Mouse (Mus musculus): ENCODE measurements around the gene Tubb5. TPM values are rescaled to one million over a fixed set of nuclear protein-coding genes. Genes with fewer than 3 reads are reported as not detected.

Gene Tubb5
- 634 and 654 TPM in 2 replicates for polyA plus RNA-seq (2015; fragmentation: Nextera tagmentation; extraction: Ambion mirVana)

GRCm38 (mm10) chr17:35838122-35838544 is at the start of gene Tubb5:
Gene Tubb5, minus strand, starts transcription at chr17:35838306.
- H3K4me2 ChIP-seq (ENCODE audit: low read depth, low read length), result peak within 1 kb of the TSS; percentile 82
- peaks cover 30% of the 10 kb centered on the region for H3K36me3 ChIP-seq (ENCODE audit: control insufficient read depth, insufficient read depth)
- no peaks in the 10 kb centered on the region for H3K27me3 ChIP-seq (ENCODE audit: control insufficient read depth, insufficient read depth, low read length)
- peaks cover 43% of the 10 kb centered on the region for H3K4me1 ChIP-seq (ENCODE audit: control insufficient read depth, insufficient read depth, low read length)
- WGBS, result 1% methylated on average over 29 of the region's 29 CpGs
- H3K9ac ChIP-seq (ENCODE audit: low read length), result peak within 1 kb of the TSS; percentile 93
- H3K9me3 ChIP-seq (replicated peaks; ENCODE audit: control insufficient read depth, low read length), result no peaks in the 10 kb centered on the region
- peak within 1 kb of the TSS; percentile 89 for H3K4me3 ChIP-seq (ENCODE audit: low read length)
- H3K27ac ChIP-seq (ENCODE audit: low read length), result peak within 1 kb of the TSS; percentile 99
- ATAC-seq (replicated peaks; ENCODE audit: extremely low read depth, insufficient read depth, low FRiP score), result peak; percentile 76

- H3K36me3 ChIP-seq (ENCODE audit: control insufficient read depth, insufficient read depth), result peaks cover 72% of the 10 kb centered on the region
- H3K4me2 ChIP-seq (ENCODE audit: low read depth, low read length), result no peak overlapping the region
- no peak overlapping the region for H3K27ac ChIP-seq (ENCODE audit: low read length)
- no peaks in the 10 kb centered on the region for H3K9me3 ChIP-seq (replicated peaks; ENCODE audit: control insufficient read depth, low read length)
- H3K4me1 ChIP-seq (ENCODE audit: control insufficient read depth, insufficient read depth, low read length), result no peaks in the 10 kb centered on the region
- H3K4me3 ChIP-seq (ENCODE audit: low read length), result no peak overlapping the region
- ATAC-seq (replicated peaks; ENCODE audit: extremely low read depth, insufficient read depth, low FRiP score), result no peak
- WGBS, result 71% methylated on average over 17 of the region's 17 CpGs
- no peak overlapping the region for H3K9ac ChIP-seq (ENCODE audit: low read length)
- H3K27me3 ChIP-seq (ENCODE audit: control insufficient read depth, insufficient read depth, low read length), result no peaks in the 10 kb centered on the region
Measured at GRCm38 (mm10) chr17:35887725-35888124, 49.6 kb upstream of the Tubb5 start.

GRCm38 (mm10) chr17:35883777-35884176 is 45.7 kb upstream of the Tubb5 start:
- ATAC-seq (replicated peaks; ENCODE audit: extremely low read depth, insufficient read depth, low FRiP score), result no peak

GRCm38 (mm10) chr17:35882924-35883323 is 44.8 kb upstream of the Tubb5 start:
- Histone ChIP-seq H3K4me3 (ENCODE audit: low read length) (no peak overlapping the region), H3K36me3 (ENCODE audit: control insufficient read depth, insufficient read depth) (peaks cover 36% of the 10 kb centered on the region), H3K27ac (ENCODE audit: low read length) (no peak overlapping the region), H3K27me3 (ENCODE audit: control insufficient read depth, insufficient read depth, low read length) (no peaks in the 10 kb centered on the region), H3K9me3 (replicated peaks; ENCODE audit: control insufficient read depth, low read length) (no peaks in the 10 kb centered on the region), H3K9ac (ENCODE audit: low read length) (no peak overlapping the region), H3K4me2 (ENCODE audit: low read depth, low read length) (no peak overlapping the region), H3K4me1 (ENCODE audit: control insufficient read depth, insufficient read depth, low read length) (peaks cover 7% of the 10 kb centered on the region)
- ATAC-seq (replicated peaks; ENCODE audit: extremely low read depth, insufficient read depth, low FRiP score), result no peak
- 91% methylated on average over 17 of the region's 17 CpGs for WGBS

More at GRCm38 (mm10) chr17:35883777-35884176, 45.7 kb upstream of the Tubb5 start:
- 95% methylated on average over 14 of the region's 14 CpGs for WGBS
- H3K9me3 ChIP-seq (replicated peaks; ENCODE audit: control insufficient read depth, low read length), result no peaks in the 10 kb centered on the region
- peaks cover 7% of the 10 kb centered on the region for H3K4me1 ChIP-seq (ENCODE audit: control insufficient read depth, insufficient read depth, low read length)
- H3K9ac ChIP-seq (ENCODE audit: low read length), result no peak overlapping the region
- H3K27me3 ChIP-seq (ENCODE audit: control insufficient read depth, insufficient read depth, low read length), result no peaks in the 10 kb centered on the region
- peaks cover 44% of the 10 kb centered on the region for H3K36me3 ChIP-seq (ENCODE audit: control insufficient read depth, insufficient read depth)
- H3K27ac ChIP-seq (ENCODE audit: low read length), result no peak overlapping the region
- no peak overlapping the region for H3K4me3 ChIP-seq (ENCODE audit: low read length)
- H3K4me2 ChIP-seq (ENCODE audit: low read depth, low read length), result no peak overlapping the region

DNA sequence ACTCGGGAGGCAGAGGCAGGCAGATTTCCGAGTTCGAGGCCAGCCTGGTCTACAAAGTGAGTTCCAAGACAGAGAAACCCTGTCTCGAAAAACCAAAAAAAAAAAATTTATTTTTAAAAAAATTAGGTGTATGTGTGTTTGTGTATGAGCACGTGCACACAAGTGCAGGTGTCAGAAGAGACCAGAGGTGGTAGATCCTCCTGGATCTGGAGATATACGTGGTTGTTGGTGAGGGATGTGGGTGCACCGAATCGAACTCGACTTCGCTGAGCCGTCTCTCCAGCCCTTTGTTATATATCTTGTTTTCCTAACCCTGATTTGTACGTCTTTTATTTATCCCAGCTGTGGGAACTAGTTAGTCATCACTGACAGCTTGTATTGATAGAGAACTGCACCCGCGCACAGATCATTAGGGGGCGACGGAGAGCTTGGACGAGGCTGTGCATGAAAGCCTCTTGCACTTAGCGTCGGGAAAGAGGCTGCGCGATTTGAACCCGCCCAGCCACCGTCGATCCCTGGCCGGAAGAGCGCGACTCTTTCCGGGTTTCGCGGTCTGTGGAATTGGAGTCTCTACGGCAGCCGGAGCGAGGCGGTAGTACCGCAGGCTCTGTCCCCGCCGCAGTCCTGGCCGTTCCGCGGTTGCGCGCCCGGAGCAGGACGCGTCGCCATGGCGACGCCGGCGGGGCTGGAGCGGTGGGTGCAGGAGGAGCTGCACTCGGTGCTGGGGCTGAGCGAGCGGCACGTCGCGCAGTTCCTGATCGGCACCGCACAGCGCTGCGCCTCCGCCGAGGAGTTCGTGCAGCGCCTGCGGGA is 41.3 kb upstream of the Tubb5 start, which contains the start of gene Dhx16:
Gene Dhx16, plus strand, starts transcription at position 575 of the 813 bp plus-strand sequence.
- peaks cover 33% of the 10 kb centered on the region for H3K36me3 ChIP-seq (ENCODE audit: control insufficient read depth, insufficient read depth)
- H3K9me3 ChIP-seq (replicated peaks; ENCODE audit: control insufficient read depth, low read length), result no peaks in the 10 kb centered on the region
- WGBS, result 6% methylated on average over 66 of the region's 66 CpGs

GRCm38 (mm10) chr17:35874721-35875120 is 36.6 kb upstream of the Tubb5 start:
- 76% methylated on average over 6 of the region's 6 CpGs for WGBS
- no peak for ATAC-seq (replicated peaks; ENCODE audit: extremely low read depth, insufficient read depth, low FRiP score)
- Histone ChIP-seq H3K9me3 (replicated peaks; ENCODE audit: control insufficient read depth, low read length) (peaks cover 3% of the 10 kb centered on the region; the same call in 1 of the 2 replicates), H3K4me1 (ENCODE audit: control insufficient read depth, insufficient read depth, low read length) (peaks cover 24% of the 10 kb centered on the region), H3K27ac (ENCODE audit: low read length) (no peak overlapping the region), H3K9ac (ENCODE audit: low read length) (no peak overlapping the region), H3K4me3 (ENCODE audit: low read length) (no peak overlapping the region), H3K36me3 (ENCODE audit: control insufficient read depth, insufficient read depth) (peaks cover 18% of the 10 kb centered on the region), H3K27me3 (ENCODE audit: control insufficient read depth, insufficient read depth, low read length) (no peaks in the 10 kb centered on the region), H3K4me2 (ENCODE audit: low read depth, low read length) (no peak overlapping the region)

More for the DNA sequence above, 41.3 kb upstream of the Tubb5 start, which contains the start of gene Dhx16:
- Histone ChIP-seq H3K4me2 (ENCODE audit: low read depth, low read length) (peak within 1 kb of the TSS; percentile 87), H3K27me3 (ENCODE audit: control insufficient read depth, insufficient read depth, low read length) (no peaks in the 10 kb centered on the region), H3K27ac (ENCODE audit: low read length) (peak within 1 kb of the TSS; percentile 62), H3K9ac (ENCODE audit: low read length) (peak within 1 kb of the TSS; percentile 89), H3K4me1 (ENCODE audit: control insufficient read depth, insufficient read depth, low read length) (peaks cover 7% of the 10 kb centered on the region), H3K4me3 (ENCODE audit: low read length) (peak within 1 kb of the TSS; percentile 97)
- ATAC-seq (replicated peaks; ENCODE audit: extremely low read depth, insufficient read depth, low FRiP score), result peak; percentile 93

- 24% methylated on average over 21 of the region's 21 CpGs for WGBS
Measured at GRCm38 (mm10) chr17:35873774-35874519, 35.8 kb upstream of the Tubb5 start.

DNA sequence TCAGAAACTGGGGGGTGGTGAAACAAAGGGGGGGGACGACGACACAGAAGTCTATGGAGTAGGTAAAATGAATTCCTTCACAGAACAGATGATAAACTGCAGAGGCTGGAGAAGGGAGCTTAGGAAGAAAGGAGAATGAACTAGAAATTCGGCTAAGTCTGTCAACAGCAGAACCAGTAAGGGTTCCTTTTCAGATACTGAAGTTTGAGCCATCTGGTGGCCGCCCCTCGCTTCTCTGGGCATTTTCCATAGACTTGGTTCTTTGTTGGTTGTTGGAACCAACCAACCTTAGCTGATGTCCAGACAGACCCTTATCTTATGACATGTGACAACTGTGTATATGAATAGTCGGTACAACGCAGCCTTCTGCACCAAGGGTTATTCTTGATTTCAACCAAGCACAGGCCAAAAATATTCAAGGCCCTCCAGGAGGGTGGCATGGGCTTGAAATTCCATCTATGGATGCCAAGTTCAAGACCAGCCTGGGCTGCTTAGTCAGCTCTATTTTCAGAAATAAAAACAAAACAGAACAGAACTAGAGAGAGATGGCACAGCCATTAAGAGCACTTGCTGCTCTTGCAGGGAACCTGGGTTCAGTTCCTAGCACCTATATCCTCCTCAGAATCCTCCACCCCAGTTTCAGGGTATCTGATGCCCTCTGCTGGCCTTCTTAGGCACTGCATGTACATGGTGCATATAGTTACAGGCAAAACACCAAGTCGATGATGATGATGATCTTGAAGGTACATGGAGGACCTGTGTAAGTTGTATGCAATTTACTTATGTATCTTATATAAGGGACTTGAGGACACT is 33.0 kb upstream of the Tubb5 start:
- Histone ChIP-seq H3K9me3 (replicated peaks; ENCODE audit: control insufficient read depth, low read length) (peaks cover 3% of the 10 kb centered on the region; the same call in 1 of the 2 replicates), H3K27me3 (ENCODE audit: control insufficient read depth, insufficient read depth, low read length) (no peaks in the 10 kb centered on the region), H3K27ac (ENCODE audit: low read length) (peak overlapping the region; percentile 96), H3K4me3 (ENCODE audit: low read length) (peak overlapping the region; percentile 69), H3K36me3 (ENCODE audit: control insufficient read depth, insufficient read depth) (peaks cover 11% of the 10 kb centered on the region), H3K9ac (ENCODE audit: low read length) (no peak overlapping the region; the same call in 1 of the 2 replicates), H3K4me1 (ENCODE audit: control insufficient read depth, insufficient read depth, low read length) (peaks cover 45% of the 10 kb centered on the region), H3K4me2 (ENCODE audit: low read depth, low read length) (peak overlapping the region; percentile 83)
- 40% methylated on average over 8 of the region's 8 CpGs for WGBS
- no peak for ATAC-seq (replicated peaks; ENCODE audit: extremely low read depth, insufficient read depth, low FRiP score)

More at GRCm38 (mm10) chr17:35873774-35874519, 35.8 kb upstream of the Tubb5 start:
- 0 out of 2 replicates have a peak, but pooled peaks have one; percentile 29 for ATAC-seq (replicated peaks; ENCODE audit: extremely low read depth, insufficient read depth, low FRiP score)
- peaks cover 31% of the 10 kb centered on the region for H3K4me1 ChIP-seq (ENCODE audit: control insufficient read depth, insufficient read depth, low read length)
- peak overlapping the region; percentile 24 for H3K4me2 ChIP-seq (ENCODE audit: low read depth, low read length)
- H3K9ac ChIP-seq (ENCODE audit: low read length), result peak overlapping the region; percentile 23; the same call in 1 of the 2 replicates
- no peak overlapping the region for H3K4me3 ChIP-seq (ENCODE audit: low read length)
- no peaks in the 10 kb centered on the region for H3K27me3 ChIP-seq (ENCODE audit: control insufficient read depth, insufficient read depth, low read length)
- H3K36me3 ChIP-seq (ENCODE audit: control insufficient read depth, insufficient read depth), result peaks cover 18% of the 10 kb centered on the region
- H3K27ac ChIP-seq (ENCODE audit: low read length), result 0 out of 2 replicates have a peak overlapping the region, but pooled peaks have one; percentile 5
- H3K9me3 ChIP-seq (replicated peaks; ENCODE audit: control insufficient read depth, low read length), result peaks cover 3% of the 10 kb centered on the region; the same call in 1 of the 2 replicates
